Mouse (Mus musculus) cerebellum, postnatal 36 days (tissue): ENCODE measurements around the gene Dmac1.
A peak's percentile ranks its signal among the peaks of the same experiment; 100 is the strongest.
"Not testable (repeated sequence)": the region's sequence is repeated elsewhere in the genome, so short reads cannot be mapped to it uniquely, and the experiment has no call there.

Source experiments
- DNase-seq, 2 experiments: peaks; one replicate each; pipeline ENCODE4 v3.0.0; 2021 to 2022; ENCODE audit warnings: mixed read lengths in 2 of 2

The Dmac1 gene

DNA sequence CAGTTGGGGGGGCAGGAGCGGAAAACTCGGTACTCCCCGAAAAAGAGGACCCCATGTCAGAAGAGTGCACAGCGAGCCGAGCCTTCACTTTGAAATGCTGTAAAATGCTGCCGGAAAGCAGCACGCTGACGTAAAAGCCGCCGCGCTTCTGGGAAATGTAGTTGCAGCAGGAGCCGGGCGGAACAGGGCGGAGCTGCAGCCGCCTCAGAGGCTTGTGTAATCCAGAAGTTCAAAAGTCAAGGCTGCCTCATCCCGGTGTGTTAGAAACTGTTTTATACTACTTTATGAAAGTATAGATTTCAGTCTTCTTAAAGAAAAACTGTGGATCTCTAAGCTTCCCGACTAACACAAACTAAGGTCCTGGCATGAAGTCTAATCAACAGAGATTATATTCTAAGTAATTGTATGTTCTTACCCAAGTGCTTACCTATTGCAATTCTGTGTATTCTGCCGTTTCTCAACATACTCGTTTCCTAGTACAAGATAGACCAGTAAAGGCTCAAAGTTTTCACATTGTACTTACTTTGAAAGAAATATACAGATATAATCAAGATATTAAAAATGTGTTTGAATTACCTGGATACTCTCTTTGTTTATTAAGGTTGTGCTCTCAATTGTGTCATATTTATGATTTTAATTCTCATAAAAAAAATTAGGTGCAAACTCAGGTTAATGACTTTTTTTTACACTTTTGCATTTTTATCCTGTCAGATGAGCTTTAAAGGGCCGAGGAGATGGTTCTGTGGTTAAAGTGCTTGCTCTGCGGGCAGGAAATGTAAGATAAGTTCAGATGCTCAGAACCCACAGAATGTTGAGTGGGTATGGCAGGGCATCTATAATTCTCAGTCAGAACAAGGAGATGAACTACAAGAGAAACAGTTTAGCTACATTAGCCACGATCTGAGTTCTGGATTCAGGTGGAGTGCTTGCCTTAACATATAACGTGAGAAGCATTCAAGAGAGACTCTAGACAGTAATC is at the start of gene Dmac1:
Dmac1 (minus strand) TSS at position 109 of the 979 bp plus-strand sequence.
- DNase-seq = peak; percentile 94 to 98

- DNase-seq = no peak
Measured at GRCm38 (mm10) chr4:75315431-75315830, 37.3 kb upstream of the Dmac1 start.

- no peak for DNase-seq
Measured at GRCm38 (mm10) chr4:75315007-75315406, 36.9 kb upstream of the Dmac1 start.

- no peak for DNase-seq
Measured at GRCm38 (mm10) chr4:75311918-75312317, 33.8 kb upstream of the Dmac1 start.

- DNase-seq = no peak
Measured at GRCm38 (mm10) chr4:75311305-75311704, 33.2 kb upstream of the Dmac1 start.

DNA sequence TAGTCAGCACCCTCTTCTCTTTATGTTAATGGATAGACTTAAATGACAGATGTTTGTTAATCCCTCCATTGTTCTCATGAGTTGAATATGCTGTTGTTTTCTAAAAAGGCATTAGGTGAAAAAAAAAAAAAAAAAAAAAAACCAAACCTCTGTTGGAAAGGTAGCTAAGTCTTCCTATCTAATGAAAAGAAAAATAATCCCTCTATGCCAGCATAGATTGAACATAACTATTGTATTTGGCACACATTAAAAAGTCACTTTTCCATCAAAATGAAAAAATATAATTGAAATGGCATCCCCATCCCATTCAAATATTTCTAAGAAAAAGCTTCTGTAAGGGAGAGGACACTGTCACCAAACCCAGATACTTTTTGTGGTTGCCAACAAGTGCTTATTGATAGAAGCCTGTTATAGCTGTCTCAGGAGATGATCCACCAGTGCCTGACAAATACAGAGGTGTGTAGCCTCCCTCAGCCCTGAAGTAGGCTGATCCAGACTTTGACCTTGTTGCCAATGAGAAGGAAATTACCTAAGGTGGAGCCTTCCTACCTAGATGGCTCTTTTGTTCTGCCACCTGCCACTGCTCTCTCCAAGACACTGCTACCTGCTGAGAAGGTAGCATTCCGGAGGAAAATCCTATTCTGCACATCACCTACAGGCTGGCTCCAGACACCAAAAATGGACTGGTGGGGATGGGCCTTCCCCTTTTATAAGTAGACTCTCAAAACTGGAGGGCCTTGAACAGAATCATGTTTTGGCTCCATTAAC is 22.3 kb upstream of the Dmac1 start:
- no peak for DNase-seq

DNA sequence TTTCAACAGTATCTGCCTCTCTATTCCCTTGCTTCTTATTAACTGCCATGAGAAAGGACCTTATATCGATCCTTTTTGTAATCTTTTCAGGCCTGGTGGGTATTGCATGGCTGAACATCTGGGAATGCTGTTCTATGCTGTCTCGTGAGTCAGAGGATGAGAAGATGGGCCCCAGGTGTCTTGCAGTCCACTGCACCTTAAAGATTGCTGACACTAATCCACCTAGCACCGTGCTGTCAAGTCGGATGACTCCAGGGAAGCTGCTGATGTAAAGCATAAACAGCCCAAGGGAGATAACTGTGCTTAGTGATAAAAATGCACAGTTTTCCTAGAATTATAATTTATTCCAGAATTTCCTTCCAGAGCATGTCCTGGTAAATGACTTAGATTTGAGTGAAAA is 14.2 kb upstream of the Dmac1 start:
- no peak for DNase-seq

DNA sequence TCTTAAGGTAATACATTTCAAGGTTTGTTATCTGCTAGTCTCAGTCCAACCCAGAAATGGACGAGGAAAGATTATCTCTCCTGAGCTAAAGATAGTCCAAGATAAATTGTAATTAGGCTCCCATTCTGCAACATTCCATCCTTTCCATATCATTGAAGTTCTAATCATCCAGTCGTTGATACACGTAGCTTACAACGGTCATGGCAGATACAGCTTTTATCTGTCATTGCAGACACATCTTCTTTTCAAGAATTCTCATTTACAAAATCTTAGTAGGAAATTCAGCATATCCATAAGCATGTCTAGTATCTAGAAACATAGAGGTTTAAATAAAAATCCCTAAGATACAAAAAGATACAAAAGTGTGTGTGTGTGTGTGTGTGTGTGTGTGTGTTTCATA is 13.0 kb upstream of the Dmac1 start:
- no peak for DNase-seq

DNA sequence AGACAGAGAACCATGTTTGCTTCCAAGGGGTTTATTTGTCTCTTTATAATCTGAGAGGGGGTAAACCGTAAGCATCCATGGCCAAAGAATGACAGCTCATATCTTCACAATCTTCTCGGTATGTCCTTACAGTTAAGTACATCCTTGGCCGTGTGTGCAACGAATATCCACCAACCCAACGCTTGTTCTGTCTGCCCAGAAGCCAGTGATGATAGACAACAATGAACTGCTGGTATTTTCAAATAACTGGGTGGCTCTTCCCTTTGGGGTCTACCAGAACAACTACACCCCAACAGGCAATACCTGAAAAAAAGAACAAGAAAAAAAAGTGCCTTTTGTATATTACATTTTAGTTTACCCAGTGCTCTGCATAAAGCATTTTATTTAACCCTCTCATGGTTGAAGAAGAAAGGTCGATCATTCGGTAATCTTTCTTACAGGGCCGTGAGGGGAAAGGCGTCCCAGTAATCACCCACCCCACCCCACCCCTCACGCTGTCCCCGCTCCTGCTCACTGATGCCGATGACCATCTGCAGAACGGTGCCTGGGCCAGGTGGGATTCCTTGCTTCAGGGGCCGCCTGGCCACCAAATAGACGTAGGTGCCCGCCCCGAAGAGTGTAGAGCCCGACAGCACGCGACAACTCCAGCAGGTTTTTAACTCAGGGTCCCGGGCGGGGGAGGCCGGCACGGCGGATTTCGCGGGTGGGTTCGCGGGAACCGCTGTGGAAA is 473 bp downstream of the Dmac1 start:
- DNase-seq = peak in 1 of 2 experiments; percentile 19

DNA sequence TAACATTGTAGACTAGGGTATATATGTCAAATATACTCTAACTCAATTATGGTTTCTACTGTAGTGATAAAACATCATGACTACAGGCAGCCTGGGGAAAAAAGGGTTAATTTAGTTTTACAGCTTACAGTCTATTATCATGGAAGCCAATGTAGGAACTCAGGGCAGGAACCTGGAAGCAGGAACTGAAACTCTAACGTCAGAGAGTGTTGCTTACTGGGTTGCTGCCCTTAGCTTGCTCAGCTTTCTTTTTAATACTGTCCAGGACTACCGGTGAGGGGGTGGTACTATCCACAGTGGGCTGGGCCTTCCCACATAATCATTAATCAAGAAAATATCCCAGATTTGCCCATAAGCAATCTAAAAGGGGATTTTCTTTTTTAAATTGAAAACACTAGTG is 2.4 kb downstream of the Dmac1 start:
- no peak for DNase-seq

- DNase-seq = no peak
Measured at GRCm38 (mm10) chr4:75267866-75268265, 10.2 kb downstream of the Dmac1 start.

DNA sequence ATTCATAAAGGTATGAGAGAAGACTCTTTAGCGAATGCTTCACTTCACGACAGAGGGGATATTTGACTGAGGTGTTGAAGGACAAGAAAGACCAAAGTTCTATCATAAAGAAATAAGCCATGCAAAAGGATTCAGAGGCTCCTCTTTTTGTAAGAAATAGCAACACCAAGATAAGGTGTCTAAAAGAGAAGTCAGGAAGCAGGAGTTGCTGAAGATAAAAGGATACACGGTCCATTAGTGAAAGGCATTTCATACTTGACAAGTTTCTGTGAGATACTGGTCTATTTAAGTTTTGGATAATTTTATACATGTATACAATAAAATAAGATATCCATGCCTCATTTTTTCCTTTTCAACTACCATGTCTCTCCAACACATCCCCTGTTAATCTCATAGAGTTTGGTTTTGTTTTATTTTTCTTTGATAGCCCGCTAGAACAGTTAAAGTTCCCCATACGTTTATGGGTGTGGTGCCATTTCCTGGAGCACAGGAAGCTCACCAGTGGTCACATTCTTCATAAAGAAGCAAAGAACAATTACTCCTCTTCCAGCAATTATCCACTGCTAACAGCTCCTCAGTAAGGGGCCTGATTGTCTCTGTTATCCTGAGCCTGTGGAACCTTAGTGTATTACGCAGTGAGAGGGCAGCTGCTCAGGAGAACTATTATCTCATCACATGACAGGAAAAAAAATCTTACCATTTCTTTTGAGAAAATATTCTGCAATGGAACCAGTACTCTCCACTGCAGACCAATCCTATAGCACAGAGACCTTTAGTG is 11.1 kb downstream of the Dmac1 start:
- DNase-seq = no peak

DNA sequence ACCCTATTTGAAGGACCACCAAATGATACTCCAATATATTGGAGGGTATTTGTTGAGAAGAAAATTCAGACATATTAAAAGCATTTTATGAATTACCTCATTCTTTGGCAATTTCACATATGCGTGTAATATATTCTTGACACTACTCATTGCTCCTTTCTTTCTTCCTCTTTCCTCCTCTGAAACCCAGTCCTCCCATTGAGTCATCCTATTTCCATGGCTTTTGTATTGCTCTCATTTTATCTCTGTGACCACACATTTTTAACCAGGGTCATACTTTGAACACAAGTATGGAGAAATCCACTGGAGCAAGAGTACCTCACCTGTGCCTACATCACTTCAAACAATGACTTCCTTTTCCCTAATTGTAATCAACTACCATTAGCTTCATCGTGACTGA is 13.9 kb downstream of the Dmac1 start:
- no peak for DNase-seq

DNA sequence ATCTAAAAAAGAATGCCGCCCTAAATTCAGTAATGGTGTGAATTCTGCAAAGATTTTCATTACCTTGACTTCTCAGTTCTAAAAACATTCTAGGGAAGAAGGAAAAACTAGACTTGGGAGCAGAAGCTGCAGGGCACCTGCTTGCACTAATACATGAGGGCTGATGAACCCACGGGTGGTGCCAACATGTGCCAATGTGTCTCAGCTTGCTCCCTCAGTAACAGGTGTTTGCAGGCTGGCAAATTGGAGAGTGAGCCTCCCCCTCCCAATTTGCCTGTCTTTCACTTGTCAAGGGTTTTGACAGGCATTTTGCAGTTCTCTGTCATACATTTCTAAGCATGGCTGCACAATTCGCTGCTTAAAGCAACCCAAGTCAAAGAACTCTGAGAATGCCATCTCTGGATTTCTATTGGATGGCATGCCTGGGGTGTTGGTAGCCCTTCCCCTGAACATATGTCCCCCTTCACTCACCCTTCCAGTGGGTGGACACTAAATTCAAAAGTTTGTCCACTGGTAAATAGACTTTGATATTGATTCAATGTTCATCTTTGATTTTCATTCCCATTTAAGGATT is 14.5 kb downstream of the Dmac1 start:
- DNase-seq = peak; percentile 13 to 17

DNA sequence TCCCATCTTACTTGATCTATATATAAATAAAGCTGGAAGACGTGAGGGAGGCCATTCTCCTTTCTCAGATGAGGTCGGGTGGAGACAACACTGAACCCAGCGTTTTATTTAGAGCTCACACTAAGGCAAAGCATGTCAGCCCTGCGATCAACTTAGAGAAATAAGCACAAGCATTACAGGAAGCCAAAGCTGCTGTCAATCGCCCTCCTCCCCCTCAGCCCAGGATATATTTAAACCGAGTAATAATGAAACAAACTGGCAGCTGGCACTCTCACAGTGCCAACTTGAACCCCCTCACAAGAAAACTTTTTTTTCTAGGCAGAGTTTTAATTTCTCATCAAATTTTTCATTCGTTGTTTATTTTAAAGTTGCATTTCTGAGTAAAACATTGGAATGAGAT is 15.7 kb downstream of the Dmac1 start:
- no peak for DNase-seq

GRCm38 (mm10) chr4:75260156-75260555 is 17.9 kb downstream of the Dmac1 start:
- DNase-seq = no peak

DNA sequence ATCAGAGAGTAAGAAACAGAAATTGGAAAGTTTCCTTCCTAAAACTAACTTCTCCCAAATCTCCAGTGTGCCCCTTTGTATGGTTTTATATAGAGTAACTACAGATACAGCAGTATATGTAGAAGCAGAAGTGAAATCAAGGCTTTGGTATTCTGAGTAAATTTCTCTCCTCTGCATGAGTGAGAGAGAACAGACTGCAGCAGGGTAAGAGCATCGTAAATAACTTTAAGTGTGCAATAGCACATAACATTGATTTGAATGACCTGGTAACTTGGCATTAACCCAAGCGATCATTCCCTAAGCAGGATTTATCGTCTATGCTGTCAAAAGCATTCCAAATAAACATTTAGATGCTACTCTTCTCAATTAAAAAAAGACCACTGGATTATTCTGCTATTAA is 18.7 kb downstream of the Dmac1 start:
- no peak for DNase-seq

DNA sequence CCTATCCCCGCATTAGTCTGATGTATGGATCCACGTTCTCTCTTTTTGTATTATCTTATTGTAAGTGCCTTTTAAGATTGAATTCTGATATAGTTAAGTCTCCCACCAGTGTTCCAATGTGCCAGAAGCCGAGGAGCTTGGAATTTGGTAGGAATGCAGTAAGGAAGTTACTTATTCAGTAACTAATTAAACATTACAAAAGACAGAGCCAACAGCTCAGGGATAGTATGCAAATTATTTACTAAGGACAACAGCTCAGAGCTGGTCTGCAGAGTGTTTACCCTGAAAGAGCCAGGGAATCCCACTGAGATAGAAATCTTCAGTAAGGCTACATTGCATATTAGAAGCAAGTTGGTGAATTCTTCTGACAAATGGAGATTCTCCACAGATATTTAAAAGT is 43.5 kb downstream of the Dmac1 start:
- DNase-seq = not testable (repeated sequence)
